Mouse (Mus musculus): ENCODE measurements around the gene 1700042G07Rik. TPM values are rescaled to one million over a fixed set of nuclear protein-coding genes. Genes with fewer than 3 reads are reported as not detected.

1700042G07Rik gene
- polyA plus RNA-seq, 1 experiment from 2014 or later: not detected

- WGBS: 68% methylated on average over 1 of the region's 1 CpGs
- ATAC-seq (ENCODE audit: low FRiP score) (no peak), DNase-seq (ENCODE audit: low spot score) (no peak)
- H3K27me3 ChIP-seq (ENCODE audit: control insufficient read depth, insufficient read depth, low read length): peaks cover 9% of the 10 kb centered on the region; the same call in 1 of the 2 replicates
- H3K4me3 ChIP-seq (replicated peaks; ENCODE audit: low read length): no peak overlapping the region
- no peak overlapping the region for H3K27ac ChIP-seq
- no peaks in the 10 kb centered on the region for H3K36me3 ChIP-seq (replicated peaks; ENCODE audit: control insufficient read depth, insufficient read depth)
- no peaks in the 10 kb centered on the region for H3K9me3 ChIP-seq (ENCODE audit: control insufficient read depth, low read length)
- H3K4me1 ChIP-seq (replicated peaks; ENCODE audit: control insufficient read depth, insufficient read depth, low read length): 0 out of 2 replicates have a peak, but pooled peaks cover 13% of the 10 kb centered on the region
- no peak overlapping the region for H3K9ac ChIP-seq
- H3K4me2 ChIP-seq (replicated peaks): no peak overlapping the region
Observed at GRCm38 (mm10) chr4:116141736-116142135, 31.4 kb upstream of the 1700042G07Rik start.

DNA sequence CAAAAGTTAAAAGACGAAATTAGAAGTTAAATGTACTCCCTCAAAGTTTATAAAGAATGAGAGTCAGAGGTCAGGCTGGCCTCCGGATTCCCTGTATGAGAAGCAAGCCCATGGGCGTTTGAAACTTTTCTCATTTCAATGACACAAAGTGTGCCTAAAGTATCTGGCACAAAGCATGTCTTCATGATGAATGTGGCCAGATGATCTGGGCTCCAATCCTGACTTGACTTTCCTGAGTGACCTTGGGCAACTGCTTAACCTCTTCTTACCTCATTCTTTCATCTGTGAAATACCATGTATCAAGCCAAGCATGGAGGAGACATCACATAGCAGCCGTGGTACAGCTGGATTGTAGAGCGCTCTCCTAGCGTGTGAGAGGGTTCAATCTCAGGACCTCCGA is 30.9 kb upstream of the 1700042G07Rik start:
- no peaks in the 10 kb centered on the region for H3K36me3 ChIP-seq (replicated peaks; ENCODE audit: control insufficient read depth, insufficient read depth)
- no peak overlapping the region for H3K9ac ChIP-seq
- no peaks in the 10 kb centered on the region for H3K9me3 ChIP-seq (ENCODE audit: control insufficient read depth, low read length)
- DNase-seq (ENCODE audit: low spot score) (no peak), ATAC-seq (ENCODE audit: low FRiP score) (no peak)
- H3K27ac ChIP-seq: no peak overlapping the region
- no peak overlapping the region for H3K4me2 ChIP-seq (replicated peaks)
- H3K4me1 ChIP-seq (replicated peaks; ENCODE audit: control insufficient read depth, insufficient read depth, low read length): 0 out of 2 replicates have a peak, but pooled peaks cover 13% of the 10 kb centered on the region
- no peak overlapping the region for H3K4me3 ChIP-seq (replicated peaks; ENCODE audit: low read length)
- 57% methylated on average over 7 of the region's 7 CpGs for WGBS
- H3K27me3 ChIP-seq (ENCODE audit: control insufficient read depth, insufficient read depth, low read length): peaks cover 9% of the 10 kb centered on the region; the same call in 1 of the 2 replicates

GRCm38 (mm10) chr4:116143317-116143811 is 29.8 kb upstream of the 1700042G07Rik start:
- peak overlapping the region; percentile 46 for H3K4me3 ChIP-seq (replicated peaks; ENCODE audit: low read length)
- 0 out of 2 replicates have a peak, but pooled peaks cover 13% of the 10 kb centered on the region for H3K4me1 ChIP-seq (replicated peaks; ENCODE audit: control insufficient read depth, insufficient read depth, low read length)
- H3K9ac ChIP-seq: no peak overlapping the region
- WGBS: 9% methylated on average over 7 of the region's 7 CpGs
- H3K9me3 ChIP-seq (ENCODE audit: control insufficient read depth, low read length): no peaks in the 10 kb centered on the region
- no peaks in the 10 kb centered on the region for H3K36me3 ChIP-seq (replicated peaks; ENCODE audit: control insufficient read depth, insufficient read depth)
- ATAC-seq (ENCODE audit: low FRiP score): no peak
- no peak for DNase-seq (ENCODE audit: low spot score)
- no peak overlapping the region for H3K27ac ChIP-seq
- peak overlapping the region; percentile 86 for H3K4me2 ChIP-seq (replicated peaks)
- H3K27me3 ChIP-seq (ENCODE audit: control insufficient read depth, insufficient read depth, low read length): peaks cover 9% of the 10 kb centered on the region; the same call in 1 of the 2 replicates

GRCm38 (mm10) chr4:116143891-116144717 is 29.1 kb upstream of the 1700042G07Rik start:
- H3K4me3 ChIP-seq (replicated peaks; ENCODE audit: low read length): peak overlapping the region; percentile 46
- peak; percentile 61 for ATAC-seq (ENCODE audit: low FRiP score)
- WGBS: 1% methylated on average over 47 of the region's 47 CpGs
- no peak overlapping the region for H3K27ac ChIP-seq
- no peaks in the 10 kb centered on the region for H3K9me3 ChIP-seq (ENCODE audit: control insufficient read depth, low read length)
- no peaks in the 10 kb centered on the region for H3K36me3 ChIP-seq (replicated peaks; ENCODE audit: control insufficient read depth, insufficient read depth)
- 0 out of 2 replicates have a peak, but pooled peaks cover 13% of the 10 kb centered on the region for H3K4me1 ChIP-seq (replicated peaks; ENCODE audit: control insufficient read depth, insufficient read depth, low read length)
- H3K27me3 ChIP-seq (ENCODE audit: control insufficient read depth, insufficient read depth, low read length): peaks cover 9% of the 10 kb centered on the region; the same call in 1 of the 2 replicates
- H3K9ac ChIP-seq: peak overlapping the region; percentile 68
- peak; percentile 53 for DNase-seq (ENCODE audit: low spot score)
- peak overlapping the region; percentile 86 for H3K4me2 ChIP-seq (replicated peaks)

GRCm38 (mm10) chr4:116149812-116150155 is 23.4 kb upstream of the 1700042G07Rik start:
- Histone ChIP-seq H3K4me2 (replicated peaks) (peak overlapping the region; percentile 75), H3K36me3 (replicated peaks; ENCODE audit: control insufficient read depth, insufficient read depth) (peaks cover 28% of the 10 kb centered on the region), H3K27ac (peak overlapping the region; percentile 93), H3K9me3 (ENCODE audit: control insufficient read depth, low read length) (no peaks in the 10 kb centered on the region), H3K9ac (peak overlapping the region; percentile 96), H3K4me1 (replicated peaks; ENCODE audit: control insufficient read depth, insufficient read depth, low read length) (peaks cover 15% of the 10 kb centered on the region), H3K4me3 (replicated peaks; ENCODE audit: low read length) (peak overlapping the region; percentile 80), H3K27me3 (ENCODE audit: control insufficient read depth, insufficient read depth, low read length) (no peaks in the 10 kb centered on the region)
- DNase-seq (ENCODE audit: low spot score): no peak
- 20% methylated on average over 6 of the region's 6 CpGs for WGBS
- ATAC-seq (ENCODE audit: low FRiP score): no peak

DNA sequence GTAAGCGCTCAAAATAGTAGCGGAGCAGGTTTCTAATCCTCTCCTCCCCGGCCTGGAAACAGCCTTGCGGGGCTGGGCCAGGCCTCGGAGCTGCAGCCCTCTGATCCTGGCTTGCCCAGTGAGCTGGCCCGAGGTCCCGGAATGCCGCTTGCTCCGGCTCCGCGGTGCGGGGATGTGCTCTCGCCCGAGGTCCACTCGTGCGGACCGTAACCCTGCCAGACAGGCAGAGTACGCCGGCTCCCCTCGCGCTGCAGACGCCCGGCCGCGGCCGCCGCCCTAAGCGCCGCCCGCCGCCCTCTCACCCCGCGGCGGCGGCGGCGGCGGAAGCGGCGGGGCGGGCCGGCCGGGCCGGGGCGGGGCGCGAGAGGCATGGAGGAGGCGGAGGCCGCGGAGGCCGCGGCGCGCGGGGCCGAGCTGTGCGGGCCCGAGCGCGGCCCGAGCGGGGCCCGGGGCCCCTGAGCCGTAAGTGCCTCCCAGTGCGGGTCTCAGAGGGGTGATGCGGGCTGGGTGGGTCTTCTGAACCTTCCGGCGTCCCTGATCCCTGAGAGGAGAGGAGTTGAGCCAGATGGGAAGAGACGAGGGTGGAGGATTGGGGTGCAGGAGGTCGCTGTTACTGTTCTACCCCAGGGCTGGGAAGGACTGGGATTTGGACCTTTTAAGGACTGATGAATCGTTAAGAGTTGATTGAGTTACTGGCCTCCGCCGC is 22.9 kb upstream of the 1700042G07Rik start:
- peaks cover 14% of the 10 kb centered on the region for H3K4me1 ChIP-seq (replicated peaks; ENCODE audit: control insufficient read depth, insufficient read depth, low read length)
- H3K4me3 ChIP-seq (replicated peaks; ENCODE audit: low read length): peak overlapping the region; percentile 80
- no peaks in the 10 kb centered on the region for H3K9me3 ChIP-seq (ENCODE audit: control insufficient read depth, low read length)
- under 1% methylated on average over 69 of the region's 73 CpGs for WGBS
- DNase-seq (ENCODE audit: low spot score) (peak; percentile 71), ATAC-seq (ENCODE audit: low FRiP score) (peak; percentile 88)
- peak overlapping the region; percentile 93 for H3K27ac ChIP-seq
- H3K9ac ChIP-seq: peak overlapping the region; percentile 96
- H3K4me2 ChIP-seq (replicated peaks): peak overlapping the region; percentile 75
- no peaks in the 10 kb centered on the region for H3K27me3 ChIP-seq (ENCODE audit: control insufficient read depth, insufficient read depth, low read length)
- peaks cover 33% of the 10 kb centered on the region for H3K36me3 ChIP-seq (replicated peaks; ENCODE audit: control insufficient read depth, insufficient read depth)

DNA sequence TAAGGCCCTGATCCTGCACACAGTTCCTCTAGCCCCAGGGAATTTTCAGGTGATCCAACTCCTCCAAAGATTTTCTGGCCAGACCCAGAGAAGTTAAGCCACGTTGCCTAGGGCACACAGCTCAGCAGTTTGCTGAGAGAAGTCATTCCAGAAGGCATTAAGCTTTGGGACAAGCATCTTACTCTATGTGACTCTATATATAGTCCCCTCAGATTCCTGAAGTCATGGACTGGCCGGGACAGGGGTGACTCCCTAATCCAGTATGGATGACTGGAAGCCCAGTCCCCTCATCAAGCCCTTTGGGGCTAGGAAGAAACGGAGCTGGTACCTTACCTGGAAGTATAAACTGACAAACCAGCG is 22.3 kb upstream of the 1700042G07Rik start:
- peaks cover 39% of the 10 kb centered on the region for H3K36me3 ChIP-seq (replicated peaks; ENCODE audit: control insufficient read depth, insufficient read depth)
- ATAC-seq (ENCODE audit: low FRiP score) (peak; percentile 11; the same call in 1 of the 2 replicates), DNase-seq (ENCODE audit: low spot score) (no peak)
- H3K27me3 ChIP-seq (ENCODE audit: control insufficient read depth, insufficient read depth, low read length): no peaks in the 10 kb centered on the region
- no peaks in the 10 kb centered on the region for H3K9me3 ChIP-seq (ENCODE audit: control insufficient read depth, low read length)
- WGBS: 27% methylated on average over 4 of the region's 4 CpGs
- peak overlapping the region; percentile 96 for H3K9ac ChIP-seq
- H3K4me1 ChIP-seq (replicated peaks; ENCODE audit: control insufficient read depth, insufficient read depth, low read length): peaks cover 14% of the 10 kb centered on the region
- H3K27ac ChIP-seq: peak overlapping the region; percentile 93
- peak overlapping the region; percentile 80 for H3K4me3 ChIP-seq (replicated peaks; ENCODE audit: low read length)
- peak overlapping the region; percentile 75 for H3K4me2 ChIP-seq (replicated peaks)

DNA sequence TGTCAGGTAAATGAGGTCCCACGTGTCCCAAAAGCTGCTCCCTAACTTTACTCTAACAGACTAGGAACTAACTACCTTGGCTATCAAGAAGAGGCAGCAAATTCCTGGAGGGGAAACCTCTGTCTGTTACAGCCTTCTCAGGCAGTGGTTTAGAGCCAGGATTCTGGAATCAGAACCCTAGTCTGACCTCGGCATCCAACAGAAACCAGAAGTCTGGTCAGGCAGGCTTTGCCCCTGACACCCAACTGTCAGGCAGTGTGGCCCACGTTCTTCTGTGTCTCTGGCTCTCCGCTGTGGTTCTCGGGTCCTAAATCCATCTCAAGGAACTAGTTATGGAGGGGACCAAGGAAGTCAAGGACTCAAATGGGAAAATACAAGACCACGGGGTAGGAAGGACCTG is 21.9 kb upstream of the 1700042G07Rik start, which contains the start of gene Lurap1:
Lurap1 (minus strand) TSS at position 101 of the 400 bp plus-strand sequence.
- WGBS: 78% methylated on average over 6 of the region's 6 CpGs
- DNase-seq (ENCODE audit: low spot score) (no peak), ATAC-seq (ENCODE audit: low FRiP score) (no peak)
- Histone ChIP-seq H3K36me3 (replicated peaks; ENCODE audit: control insufficient read depth, insufficient read depth) (peaks cover 43% of the 10 kb centered on the region), H3K27ac (peak within 1 kb of the TSS; percentile 93), H3K4me1 (replicated peaks; ENCODE audit: control insufficient read depth, insufficient read depth, low read length) (peaks cover 14% of the 10 kb centered on the region), H3K9me3 (ENCODE audit: control insufficient read depth, low read length) (no peaks in the 10 kb centered on the region), H3K27me3 (ENCODE audit: control insufficient read depth, insufficient read depth, low read length) (no peaks in the 10 kb centered on the region), H3K4me3 (replicated peaks; ENCODE audit: low read length) (peak within 1 kb of the TSS; percentile 80), H3K4me2 (replicated peaks) (peak within 1 kb of the TSS; percentile 75), H3K9ac (peak within 1 kb of the TSS; percentile 96)

DNA sequence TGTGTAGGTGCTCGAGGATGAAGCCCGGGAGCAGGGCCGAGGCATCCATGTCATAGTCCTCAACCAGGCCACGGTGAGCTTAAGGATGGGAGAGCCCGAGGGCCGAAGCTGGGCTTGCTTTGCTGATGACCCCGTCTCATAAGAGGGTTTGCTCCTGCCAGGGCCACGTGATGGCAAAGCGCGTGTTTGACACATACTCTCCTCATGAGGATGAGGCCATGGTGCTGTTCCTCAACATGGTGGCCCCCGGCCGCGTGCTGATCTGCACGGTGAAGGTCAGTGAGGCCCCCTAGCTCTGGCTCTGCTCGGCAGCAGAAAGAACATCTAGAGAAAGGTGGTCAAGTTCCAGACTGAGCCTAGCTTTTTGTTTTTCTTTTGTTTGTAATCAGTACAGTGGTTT is 20.5 kb upstream of the 1700042G07Rik start:
- Histone ChIP-seq H3K4me3 (replicated peaks; ENCODE audit: low read length) (no peak overlapping the region), H3K27ac (no peak overlapping the region), H3K9me3 (ENCODE audit: control insufficient read depth, low read length) (no peaks in the 10 kb centered on the region), H3K4me2 (replicated peaks) (no peak overlapping the region), H3K27me3 (ENCODE audit: control insufficient read depth, insufficient read depth, low read length) (no peaks in the 10 kb centered on the region), H3K36me3 (replicated peaks; ENCODE audit: control insufficient read depth, insufficient read depth) (peaks cover 57% of the 10 kb centered on the region), H3K9ac (no peak overlapping the region), H3K4me1 (replicated peaks; ENCODE audit: control insufficient read depth, insufficient read depth, low read length) (peaks cover 14% of the 10 kb centered on the region)
- DNase-seq (ENCODE audit: low spot score): no peak
- ATAC-seq (ENCODE audit: low FRiP score): no peak
- 93% methylated on average over 15 of the region's 15 CpGs for WGBS
